Mouse (Mus musculus) hindbrain, embryonic 15.5 days (tissue): ENCODE measurements around the gene Zfand2b. TPM values are rescaled to one million over a fixed set of nuclear protein-coding genes. Genes with fewer than 3 reads are reported as not detected.
A peak's percentile ranks its signal among the peaks of the same experiment; 100 is the strongest.

Experiments
- ATAC-seq: fragments of 200-750 bp; cut with Nextera tagmentation; 2 replicates; pipeline ENCODE4 v1.8.0; 2017; ENCODE audit warnings: low read depth, moderate number of reproducible peaks, moderate TSS enrichment; ENCODE audit not compliant: low FRiP score
- H3K27ac ChIP-seq: fragments of 300-500 bp; sonication (generic); replicated peaks from 2 replicates; pipeline ENCODE4 v1.5.1; 2015; ENCODE audit warnings: mild to moderate bottlenecking, inconsistent platforms
- H3K27me3 ChIP-seq: fragments of 300-500 bp; sonication (generic); 2 replicates; pipeline ENCODE4 v1.6.1; 2015; ENCODE audit warnings: control low read depth, inconsistent platforms
- H3K36me3 ChIP-seq: fragments of 300-500 bp; sonication (generic); 2 replicates; pipeline ENCODE4 v1.6.1; 2015; ENCODE audit warnings: control low read depth, inconsistent platforms
- H3K4me1 ChIP-seq: fragments of 300-500 bp; sonication (generic); replicated peaks from 2 replicates; pipeline ENCODE4 v1.6.1; 2015; ENCODE audit warnings: control low read depth, inconsistent platforms
- H3K4me2 ChIP-seq: fragments of 300-500 bp; sonication (generic); 2 replicates; pipeline ENCODE4 v1.6.1; 2015; ENCODE audit warnings: moderate library complexity, mild to moderate bottlenecking, inconsistent platforms
- H3K4me3 ChIP-seq: fragments of 300-500 bp; sonication (generic); 2 replicates; pipeline ENCODE4 v1.5.1; 2015; ENCODE audit warnings: mild to moderate bottlenecking, inconsistent platforms
- H3K9ac ChIP-seq: fragments of 300-500 bp; sonication (generic); 2 replicates; pipeline ENCODE4 v1.6.1; 2015; ENCODE audit warnings: inconsistent platforms
- H3K9me3 ChIP-seq: fragments of 300-500 bp; sonication (generic); 2 replicates; pipeline ENCODE4 v1.6.1; 2016; ENCODE audit warnings: control low read depth, inconsistent platforms
- WGBS: fragments of 180-500 bp; shearing (Covaris S2); methylation state at CpG from one replicate; pipeline ENCODE4 v1.1.7; 2015; 5-methylcytosine and 5-hydroxymethylcytosine counted together
- polyA plus RNA-seq: library from polyadenylated mRNA; unstranded; fragments of >200 nt; fragmentation: Nextera tagmentation; extraction: Ambion mirVana; gene quantifications from 2 replicates; pipeline ENCODE4 v1.2.1, GENCODE M21; 2015

Zfand2b gene
- polyA plus RNA-seq, 1 experiment from 2014 or later = 40.1 TPM

DNA sequence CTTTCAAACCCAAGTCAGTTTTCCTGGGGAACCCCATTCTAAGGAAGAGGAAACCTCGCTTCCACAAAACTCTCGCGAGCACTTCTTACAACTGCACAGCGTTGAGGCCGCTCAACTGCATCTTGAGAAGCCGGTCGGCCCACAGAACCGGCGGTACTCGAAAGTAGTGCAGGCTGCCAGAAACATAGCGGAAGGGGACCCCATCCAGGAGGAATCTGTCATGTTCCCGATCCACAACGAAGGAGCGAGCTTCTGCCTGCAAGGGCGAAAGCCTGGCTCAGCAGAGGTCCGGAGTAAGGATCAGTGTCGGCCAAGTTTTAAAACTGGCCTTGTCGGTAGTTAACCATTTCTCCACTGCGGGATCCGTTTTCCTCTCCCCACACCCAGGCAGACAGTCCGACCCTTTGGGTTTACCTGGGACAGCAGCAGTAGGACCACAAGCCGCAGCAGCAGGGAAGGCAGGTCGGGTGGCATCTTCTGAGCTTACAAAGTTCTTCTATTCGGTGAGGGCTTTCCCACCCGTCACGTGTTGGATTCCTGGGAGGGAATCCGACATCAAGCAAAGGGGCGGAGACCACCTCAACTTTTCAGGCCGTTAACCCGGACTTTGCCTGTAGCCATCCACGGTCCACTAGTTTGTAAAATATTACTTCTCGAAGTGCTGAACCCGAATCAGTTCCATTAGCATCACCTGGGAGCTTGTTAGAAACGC is 40.7 kb downstream of the Zfand2b start:
- H3K9me3 ChIP-seq = no peaks in the 10 kb centered on the region
- H3K4me1 ChIP-seq = peaks cover 48% of the 10 kb centered on the region
- ATAC-seq = no peak
- peak overlapping the region; percentile 92 for H3K4me3 ChIP-seq
- no peaks in the 10 kb centered on the region for H3K27me3 ChIP-seq
- 14% methylated on average over 34 of the region's 34 CpGs for WGBS
- peaks cover 10% of the 10 kb centered on the region for H3K36me3 ChIP-seq
- peak overlapping the region; percentile 96 for H3K4me2 ChIP-seq
- no peak overlapping the region; the same call in 1 of the 2 replicates for H3K27ac ChIP-seq
- H3K9ac ChIP-seq = peak overlapping the region; percentile 31

DNA sequence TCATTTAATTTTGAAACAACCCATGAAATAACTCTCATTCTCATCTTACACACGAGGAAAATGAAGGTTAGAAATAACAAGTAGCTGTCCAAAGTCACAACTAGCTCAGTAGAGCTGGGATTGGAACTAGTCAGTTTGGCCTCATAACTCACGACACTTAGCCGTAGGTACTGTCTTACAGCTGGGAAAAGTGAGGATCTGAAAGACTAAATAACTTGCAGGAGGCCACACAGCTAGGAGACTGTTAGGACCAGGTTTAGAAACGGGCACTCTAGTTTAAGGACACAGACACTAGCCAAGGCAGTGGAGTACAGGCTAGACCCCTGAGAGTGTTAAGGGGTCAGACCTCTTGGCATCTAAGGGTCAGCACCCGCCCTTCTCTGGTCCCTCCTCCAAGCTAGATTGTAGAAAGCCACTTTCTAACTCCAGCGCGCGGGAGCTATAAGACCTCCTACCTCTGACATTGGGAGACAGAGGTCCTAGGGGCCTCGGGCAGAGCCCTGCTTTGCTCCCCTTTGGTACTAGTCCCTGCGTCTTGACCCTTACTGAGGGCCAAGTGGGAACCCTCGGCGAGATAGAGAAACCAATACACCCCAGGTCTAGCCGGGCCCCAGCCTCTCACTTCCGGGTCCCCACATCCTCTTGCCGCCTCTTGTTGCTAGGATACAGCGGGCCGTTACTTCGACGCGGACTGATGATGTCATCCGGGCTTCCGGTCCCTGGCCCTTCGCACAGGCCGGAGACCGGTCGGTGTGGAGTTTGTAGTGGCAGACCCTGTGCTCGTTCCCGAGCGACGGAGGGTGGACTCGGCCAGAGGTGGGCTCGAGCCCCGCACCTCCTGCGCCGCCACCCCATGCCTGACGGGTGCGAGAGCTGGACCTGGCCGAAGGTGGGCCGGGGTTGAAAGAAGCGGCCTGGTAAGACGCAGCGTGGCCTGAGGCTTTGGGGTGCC is 42.0 kb downstream of the Zfand2b start, which contains the start of the genes Glb1l and Stk16:
Glb1l (minus strand) TSS at position 678 of the 952 bp plus-strand sequence.
Stk16 (plus strand) TSS at position 703 of the 952 bp plus-strand sequence.
- ATAC-seq = peak; percentile 94
- peak within 1 kb of the TSS; percentile 47; the same call in 1 of the 2 replicates for H3K27ac ChIP-seq
- peaks cover 18% of the 10 kb centered on the region for H3K36me3 ChIP-seq
- H3K4me1 ChIP-seq = peaks cover 48% of the 10 kb centered on the region
- H3K4me2 ChIP-seq = peak within 1 kb of the TSS; percentile 96
- peak within 1 kb of the TSS; percentile 97 for H3K9ac ChIP-seq
- peak within 1 kb of the TSS; percentile 92 for H3K4me3 ChIP-seq
- 5% methylated on average over 42 of the region's 42 CpGs for WGBS
- H3K27me3 ChIP-seq = no peaks in the 10 kb centered on the region
- no peaks in the 10 kb centered on the region for H3K9me3 ChIP-seq

DNA sequence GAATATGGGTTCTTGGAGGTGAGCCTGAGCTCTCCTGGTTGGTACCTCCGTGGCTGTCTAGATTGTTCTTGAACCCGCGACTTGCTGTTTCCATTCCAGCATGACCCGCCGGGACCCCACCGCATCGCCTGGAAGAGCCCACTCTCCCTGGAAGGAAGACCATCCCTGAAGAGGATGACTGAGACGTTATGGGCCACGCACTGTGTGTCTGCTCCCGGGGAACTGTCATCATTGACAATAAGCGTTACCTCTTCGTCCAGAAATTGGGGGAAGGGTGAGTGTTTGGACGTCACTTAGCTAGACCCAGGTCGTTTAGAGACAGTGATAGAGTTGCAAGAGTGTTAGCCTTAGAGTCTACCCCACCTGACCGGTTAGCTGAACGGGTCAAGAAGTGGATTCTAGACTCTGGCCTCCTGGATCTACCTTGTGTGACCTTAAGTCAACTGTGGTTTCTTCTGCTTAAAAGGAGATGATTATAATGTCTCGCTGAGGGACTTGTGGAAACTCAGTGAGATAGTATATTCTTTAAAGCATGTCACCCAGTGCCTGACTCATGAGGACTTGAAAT is 42.8 kb downstream of the Zfand2b start:
- no peaks in the 10 kb centered on the region for H3K9me3 ChIP-seq
- H3K4me1 ChIP-seq = peaks cover 48% of the 10 kb centered on the region
- H3K9ac ChIP-seq = peak overlapping the region; percentile 97
- ATAC-seq = peak; percentile 31
- H3K27ac ChIP-seq = peak overlapping the region; percentile 47; the same call in 1 of the 2 replicates
- H3K36me3 ChIP-seq = peaks cover 18% of the 10 kb centered on the region
- peak overlapping the region; percentile 96 for H3K4me2 ChIP-seq
- WGBS = 15% methylated on average over 17 of the region's 17 CpGs
- H3K27me3 ChIP-seq = 0 out of 2 replicates have a peak, but pooled peaks cover 4% of the 10 kb centered on the region
- H3K4me3 ChIP-seq = peak overlapping the region; percentile 92

DNA sequence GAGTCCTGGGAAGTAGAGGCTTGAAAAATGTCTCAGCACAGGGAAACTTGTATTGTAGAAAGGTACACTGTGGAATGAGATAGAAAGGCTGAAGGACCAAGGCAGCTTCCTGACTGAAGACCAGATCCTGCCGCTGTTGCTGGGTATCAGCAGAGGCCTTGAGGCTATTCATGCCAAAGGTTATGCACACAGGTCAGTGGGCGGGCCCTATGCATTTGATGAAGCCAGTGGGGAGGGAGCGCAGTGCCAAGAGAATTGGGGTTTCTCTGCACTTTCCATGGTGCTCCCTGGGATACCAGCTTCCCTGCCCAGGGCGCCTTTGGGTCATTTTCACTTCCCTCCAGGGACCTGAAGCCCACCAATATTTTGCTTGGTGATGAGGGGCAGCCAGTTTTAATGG is 44.1 kb downstream of the Zfand2b start:
- Histone ChIP-seq H3K4me1 (peaks cover 48% of the 10 kb centered on the region), H3K36me3 (peaks cover 18% of the 10 kb centered on the region), H3K4me2 (no peak overlapping the region), H3K27ac (no peak overlapping the region), H3K9ac (no peak overlapping the region), H3K27me3 (peaks cover 15% of the 10 kb centered on the region), H3K9me3 (no peaks in the 10 kb centered on the region), H3K4me3 (no peak overlapping the region)
- WGBS = 82% methylated on average over 4 of the region's 4 CpGs
- no peak for ATAC-seq

DNA sequence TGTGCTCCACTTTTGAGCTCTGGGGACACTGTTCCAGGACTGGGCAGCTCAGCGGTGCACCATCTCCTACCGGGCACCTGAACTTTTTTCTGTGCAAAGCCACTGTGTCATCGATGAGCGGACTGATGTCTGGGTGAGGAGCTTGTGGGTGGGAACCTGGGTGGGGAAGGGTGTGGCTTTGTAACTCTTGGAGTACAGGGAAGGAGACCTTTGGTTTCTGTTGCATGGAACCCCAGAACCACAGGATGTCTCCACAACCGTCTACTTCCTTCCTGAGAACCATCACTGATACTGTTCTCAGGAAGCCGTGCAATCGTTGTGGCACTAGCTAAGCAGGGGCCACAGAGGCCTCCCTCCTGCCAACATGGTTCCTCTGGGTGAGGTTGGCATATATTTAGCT is 44.6 kb downstream of the Zfand2b start:
- peaks cover 19% of the 10 kb centered on the region for H3K27me3 ChIP-seq
- no peak overlapping the region for H3K27ac ChIP-seq
- H3K4me2 ChIP-seq = no peak overlapping the region
- H3K4me3 ChIP-seq = no peak overlapping the region
- peaks cover 49% of the 10 kb centered on the region for H3K4me1 ChIP-seq
- no peaks in the 10 kb centered on the region for H3K9me3 ChIP-seq
- 93% methylated on average over 7 of the region's 7 CpGs for WGBS
- H3K36me3 ChIP-seq = peaks cover 18% of the 10 kb centered on the region
- no peak for ATAC-seq
- no peak overlapping the region for H3K9ac ChIP-seq

DNA sequence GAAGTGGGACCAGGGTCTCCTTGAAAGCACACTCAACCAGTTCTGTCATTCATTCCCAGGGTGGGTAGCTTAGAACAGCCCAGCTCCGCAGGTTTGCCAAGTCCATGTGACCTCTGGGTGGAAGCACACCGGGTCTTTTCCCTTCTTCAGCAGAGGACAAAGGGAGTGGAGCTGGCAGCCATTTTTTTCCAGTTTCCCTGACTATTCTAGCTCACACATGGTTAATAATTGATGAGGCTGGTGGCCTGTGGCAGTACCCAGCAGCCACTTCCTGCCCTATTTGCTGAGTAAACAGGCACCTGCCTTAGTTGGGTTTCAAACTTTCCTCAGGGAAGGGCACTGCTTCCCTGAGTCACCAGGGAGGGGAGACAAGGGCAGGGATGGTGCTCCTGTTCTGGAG is 46.0 kb downstream of the Zfand2b start:
- ATAC-seq = no peak
- no peak overlapping the region for H3K9ac ChIP-seq
- H3K27me3 ChIP-seq = peaks cover 27% of the 10 kb centered on the region
- H3K36me3 ChIP-seq = peaks cover 18% of the 10 kb centered on the region
- H3K4me1 ChIP-seq = peaks cover 50% of the 10 kb centered on the region
- WGBS = 83% methylated on average over 2 of the region's 2 CpGs
- H3K27ac ChIP-seq = no peak overlapping the region
- H3K9me3 ChIP-seq = no peaks in the 10 kb centered on the region
- H3K4me3 ChIP-seq = no peak overlapping the region
- no peak overlapping the region for H3K4me2 ChIP-seq

DNA sequence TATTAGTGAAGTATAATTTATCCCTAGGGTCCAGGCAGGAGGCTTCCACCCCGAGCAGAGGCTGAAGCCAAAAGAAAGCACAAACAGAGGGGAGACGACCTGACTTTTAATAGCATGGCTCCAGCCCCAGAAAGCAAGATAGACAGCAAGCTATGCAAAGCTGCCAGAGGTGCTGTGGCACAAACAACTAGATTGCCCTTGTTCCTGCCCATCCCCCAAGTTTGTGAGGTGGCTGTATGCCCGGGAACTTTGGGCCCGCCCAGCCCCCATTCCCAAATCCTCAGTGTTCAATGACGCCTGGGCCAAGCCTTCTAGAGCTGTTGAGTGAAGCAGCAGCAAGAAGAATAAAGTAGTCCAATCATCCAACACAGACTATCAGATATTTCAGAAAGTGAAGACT is 46.4 kb downstream of the Zfand2b start:
- Histone ChIP-seq H3K9ac (no peak overlapping the region), H3K27ac (no peak overlapping the region), H3K36me3 (peaks cover 18% of the 10 kb centered on the region), H3K4me3 (no peak overlapping the region), H3K27me3 (peaks cover 31% of the 10 kb centered on the region), H3K4me1 (peaks cover 50% of the 10 kb centered on the region), H3K4me2 (no peak overlapping the region), H3K9me3 (no peaks in the 10 kb centered on the region)
- 75% methylated on average over 5 of the region's 5 CpGs for WGBS
- ATAC-seq = no peak

DNA sequence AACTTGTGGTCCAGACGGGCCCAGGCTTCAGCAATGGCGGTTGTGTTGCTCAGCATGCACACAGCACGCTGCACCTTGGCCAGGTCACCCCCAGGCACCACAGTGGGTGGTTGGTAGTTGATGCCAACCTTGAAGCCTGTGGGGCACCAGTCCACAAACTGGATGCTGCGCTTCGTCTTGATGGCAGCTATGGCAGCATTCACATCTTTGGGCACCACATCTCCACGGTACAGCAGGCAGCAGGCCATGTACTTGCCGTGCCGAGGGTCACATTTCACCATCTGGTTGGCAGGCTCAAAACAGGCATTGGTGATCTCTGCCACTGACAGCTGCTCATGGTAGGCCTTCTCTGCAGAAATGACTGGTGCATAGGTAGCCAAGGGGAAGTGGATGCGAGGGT is 47.3 kb downstream of the Zfand2b start:
- H3K4me2 ChIP-seq = no peak overlapping the region
- ATAC-seq = no peak
- H3K4me3 ChIP-seq = no peak overlapping the region
- no peak overlapping the region for H3K9ac ChIP-seq
- H3K27ac ChIP-seq = no peak overlapping the region
- H3K36me3 ChIP-seq = peaks cover 18% of the 10 kb centered on the region
- no peaks in the 10 kb centered on the region for H3K9me3 ChIP-seq
- H3K27me3 ChIP-seq = peaks cover 40% of the 10 kb centered on the region
- WGBS = 94% methylated on average over 9 of the region's 9 CpGs
- H3K4me1 ChIP-seq = peaks cover 48% of the 10 kb centered on the region

DNA sequence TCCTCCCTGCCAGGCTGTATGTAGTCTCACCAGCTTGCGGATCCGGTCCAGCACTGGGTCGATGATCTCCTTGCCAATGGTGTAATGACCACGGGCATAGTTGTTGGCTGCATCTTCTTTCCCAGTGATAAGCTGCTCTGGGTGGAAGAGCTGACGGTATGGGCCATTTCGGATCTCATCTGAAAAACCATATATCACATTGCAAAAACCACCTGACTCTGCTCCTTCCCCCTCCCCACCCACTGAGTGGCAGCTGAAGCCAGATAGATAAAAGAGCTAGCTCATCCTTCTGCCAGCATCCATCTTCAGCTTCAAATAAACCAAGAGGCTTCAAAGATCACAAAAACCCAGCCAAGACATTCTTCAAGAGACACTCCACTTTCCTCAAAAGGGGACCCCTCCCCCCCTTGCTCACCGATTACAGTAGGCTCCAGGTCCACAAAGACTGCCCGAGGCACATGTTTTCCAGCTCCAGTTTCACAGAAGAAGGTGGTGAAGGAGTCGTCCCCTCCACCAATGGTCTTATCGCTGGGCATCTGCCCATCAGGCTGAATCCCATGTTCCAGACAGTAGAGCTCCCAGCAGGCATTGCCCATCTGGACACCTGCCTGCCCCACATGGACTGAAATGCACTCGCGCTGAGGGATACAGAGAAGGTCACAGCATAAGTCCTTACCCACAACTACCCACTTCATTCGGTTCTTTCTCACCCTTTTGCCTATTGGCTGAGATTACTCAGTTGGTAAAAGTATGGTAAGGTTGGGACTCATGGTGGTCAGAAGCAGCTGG is 48.5 kb downstream of the Zfand2b start:
- Histone ChIP-seq H3K36me3 (peaks cover 18% of the 10 kb centered on the region), H3K9ac (no peak overlapping the region), H3K9me3 (no peaks in the 10 kb centered on the region), H3K4me2 (no peak overlapping the region), H3K4me1 (peaks cover 38% of the 10 kb centered on the region), H3K4me3 (no peak overlapping the region), H3K27ac (no peak overlapping the region), H3K27me3 (peaks cover 48% of the 10 kb centered on the region)
- WGBS = 76% methylated on average over 13 of the region's 13 CpGs
- no peak for ATAC-seq

DNA sequence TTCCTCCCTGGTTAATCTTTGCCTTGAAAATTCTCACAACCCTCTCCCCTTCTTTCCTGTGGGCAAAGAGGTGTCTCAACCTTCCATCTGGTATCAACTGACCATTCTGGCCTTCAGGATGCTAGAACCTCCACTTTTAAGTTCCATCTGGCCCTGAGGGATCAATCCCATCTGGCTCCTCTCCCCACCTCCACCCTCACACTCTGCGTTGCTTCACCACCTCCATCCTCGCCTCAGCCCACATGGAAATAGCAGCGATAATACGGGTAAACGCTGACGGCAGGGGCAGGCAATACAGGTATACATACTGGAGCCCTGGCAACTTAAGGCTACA is 49.4 kb downstream of the Zfand2b start:
- ATAC-seq = no peak
- Histone ChIP-seq H3K4me3 (0 out of 2 replicates have a peak overlapping the region, but pooled peaks have one; percentile 65), H3K36me3 (peaks cover 18% of the 10 kb centered on the region), H3K4me1 (peaks cover 29% of the 10 kb centered on the region), H3K27ac (no peak overlapping the region), H3K9ac (no peak overlapping the region), H3K9me3 (no peaks in the 10 kb centered on the region), H3K4me2 (peak overlapping the region; percentile 96), H3K27me3 (peaks cover 56% of the 10 kb centered on the region)
- 3% methylated on average over 6 of the region's 6 CpGs for WGBS
